Mouse (Mus musculus) R1 (cell line): ENCODE measurements around the gene Bicd1.

Experiments
- DNase-seq: peaks from one replicate; pipeline ENCODE4 v3.0.0-alpha.2; 2018; ENCODE audit warnings: low read depth, low spot score

Bicd1 gene

DNA sequence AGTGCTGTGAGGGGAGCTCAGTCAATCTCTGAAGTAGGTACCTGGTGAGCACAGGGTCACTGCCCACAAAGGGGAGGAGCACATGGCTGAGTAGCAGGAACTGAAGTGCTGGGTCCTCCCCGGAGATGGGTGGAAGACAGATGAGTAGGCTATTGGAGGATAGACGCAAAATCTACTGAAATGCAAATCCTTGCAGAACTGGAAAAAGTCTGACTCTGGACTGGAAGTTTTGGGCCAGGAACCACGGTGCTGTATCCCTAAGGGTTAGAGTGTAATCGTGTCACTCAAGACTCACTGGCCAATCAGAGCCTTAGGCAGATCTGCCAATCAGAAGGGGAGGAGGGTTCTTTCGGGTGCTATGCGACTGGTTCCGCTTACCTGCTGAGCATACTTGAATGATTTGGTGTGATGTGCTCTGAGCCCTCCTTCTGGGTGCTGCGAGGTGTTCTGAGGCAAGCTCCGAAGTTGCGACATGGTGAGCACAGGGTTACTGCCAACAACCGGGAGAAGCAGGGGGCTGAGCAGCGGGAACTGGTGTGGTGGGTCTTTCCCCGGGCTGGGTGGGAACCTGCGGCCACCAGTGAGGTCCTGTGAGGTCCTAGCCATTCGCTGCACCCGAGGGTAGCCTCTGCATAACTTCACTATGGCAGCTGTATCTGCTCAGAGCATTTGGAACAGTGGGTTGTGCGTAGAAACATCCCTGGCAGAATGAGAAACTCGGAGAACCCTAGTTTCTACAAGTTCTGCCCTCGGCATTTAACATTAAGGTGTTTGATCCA lies 157.2 kb downstream of the Bicd1 start:
- peak; percentile 96 for DNase-seq

DNA sequence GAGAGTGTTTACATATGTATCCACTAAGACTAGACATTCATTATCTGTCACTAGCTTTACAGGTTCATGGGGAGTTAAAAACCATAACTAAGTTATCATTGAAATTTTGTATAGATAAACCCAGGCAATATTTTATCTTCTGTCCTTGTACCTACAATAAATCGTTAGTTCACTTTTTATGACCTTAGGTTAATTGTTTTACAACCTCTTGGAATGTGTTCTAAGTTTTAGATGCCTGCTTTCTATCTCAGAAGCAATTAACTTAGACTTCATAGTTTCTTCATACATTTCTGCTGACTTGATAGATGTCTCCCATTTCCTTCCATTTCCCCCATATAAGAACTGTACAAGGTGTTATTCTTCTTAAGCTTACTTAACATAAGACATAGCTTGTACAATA lies 158.5 kb downstream of the Bicd1 start:
- no peak for DNase-seq

DNA sequence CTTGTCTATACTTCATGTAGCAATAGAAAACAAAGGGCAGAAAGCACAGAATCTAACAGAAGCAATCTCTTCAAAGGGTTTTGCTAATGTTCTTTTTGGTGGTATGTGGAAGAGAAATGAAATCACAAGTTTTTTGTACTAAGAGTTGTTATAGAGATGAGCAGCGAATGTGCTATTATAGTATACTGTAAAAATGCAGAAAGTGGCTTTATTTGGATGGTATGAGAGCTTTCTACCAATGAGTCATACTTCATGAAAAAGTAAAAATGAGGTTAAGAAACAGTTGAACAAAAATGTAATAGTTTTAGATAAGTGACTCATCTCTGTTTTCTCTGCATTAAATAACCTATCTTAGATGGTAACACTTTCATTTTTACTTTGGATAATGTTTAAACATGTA lies 165.6 kb downstream of the Bicd1 start:
- DNase-seq = no peak

DNA sequence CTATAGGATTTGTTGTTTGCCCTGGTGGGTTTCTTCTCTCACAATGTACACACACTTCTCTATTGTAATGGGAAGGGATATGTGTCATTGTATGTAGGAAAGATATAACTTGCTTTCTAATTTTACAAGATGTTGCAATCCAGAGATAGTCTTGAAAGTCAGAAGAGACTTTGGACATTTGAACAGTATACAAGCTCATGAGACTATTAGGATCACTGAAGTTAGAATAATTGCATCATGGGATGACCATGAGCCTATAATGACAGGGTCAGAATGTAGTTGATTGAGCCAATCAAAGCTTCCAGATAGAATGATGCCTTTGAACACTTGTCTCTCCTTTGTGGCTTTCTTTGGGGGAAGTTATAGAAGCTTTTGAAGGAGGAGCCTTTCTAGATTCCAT lies 171.4 kb downstream of the Bicd1 start:
- DNase-seq = no peak

DNA sequence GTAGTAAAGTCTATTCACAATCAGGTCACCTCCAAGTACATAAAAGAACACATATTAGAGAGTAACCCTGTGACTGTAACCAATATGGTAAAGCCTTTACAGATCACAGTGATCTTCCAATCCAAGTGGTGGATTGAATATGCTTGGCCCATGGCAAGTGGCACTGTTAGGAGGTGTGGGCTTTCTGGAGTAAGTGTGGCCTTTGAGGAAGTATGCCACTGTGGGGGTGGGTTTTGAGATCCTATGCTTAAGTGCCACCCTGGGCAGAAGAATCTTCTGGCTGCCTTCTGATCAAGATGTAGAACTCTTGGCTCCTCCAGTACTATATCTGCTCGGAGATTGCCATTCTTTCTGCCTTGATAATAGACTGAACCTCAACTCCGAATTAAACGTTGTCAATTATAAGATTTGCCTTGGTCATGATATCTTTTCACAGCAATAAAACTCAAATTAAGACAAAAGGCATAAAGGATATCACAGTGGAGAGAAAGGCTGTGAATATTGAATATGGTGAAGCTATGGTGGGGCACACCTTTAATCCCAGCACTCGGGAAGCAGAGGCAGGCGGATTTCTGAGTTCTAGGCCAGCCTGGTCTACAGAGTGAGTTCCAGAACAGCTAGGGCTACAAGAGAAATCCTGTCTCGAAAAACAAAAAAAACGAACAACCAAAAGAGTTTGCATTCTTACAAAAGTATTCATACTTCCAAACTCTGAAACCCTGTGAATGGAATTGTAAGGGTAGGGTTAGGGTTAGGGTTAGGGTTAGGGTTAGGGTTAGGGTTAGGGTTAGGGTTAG lies 177.2 kb downstream of the Bicd1 start:
- DNase-seq = no peak
